Mouse (Mus musculus) regulatory T cell (primary cell): ENCODE measurements around the gene Pram1.
"Not testable (repeated sequence)": the region's sequence is repeated elsewhere in the genome, so short reads cannot be mapped to it uniquely, and the experiment has no call there.

Experiments
- in situ Hi-C: fragments of 300-600 bp; cut with MboI, MseI; formaldehyde crosslinking; loops from one replicate; pipeline ENCODE4 v1.15.1; 2025; ENCODE audit warnings: high pct_unique_total_duplicates

The Pram1 gene

DNA sequence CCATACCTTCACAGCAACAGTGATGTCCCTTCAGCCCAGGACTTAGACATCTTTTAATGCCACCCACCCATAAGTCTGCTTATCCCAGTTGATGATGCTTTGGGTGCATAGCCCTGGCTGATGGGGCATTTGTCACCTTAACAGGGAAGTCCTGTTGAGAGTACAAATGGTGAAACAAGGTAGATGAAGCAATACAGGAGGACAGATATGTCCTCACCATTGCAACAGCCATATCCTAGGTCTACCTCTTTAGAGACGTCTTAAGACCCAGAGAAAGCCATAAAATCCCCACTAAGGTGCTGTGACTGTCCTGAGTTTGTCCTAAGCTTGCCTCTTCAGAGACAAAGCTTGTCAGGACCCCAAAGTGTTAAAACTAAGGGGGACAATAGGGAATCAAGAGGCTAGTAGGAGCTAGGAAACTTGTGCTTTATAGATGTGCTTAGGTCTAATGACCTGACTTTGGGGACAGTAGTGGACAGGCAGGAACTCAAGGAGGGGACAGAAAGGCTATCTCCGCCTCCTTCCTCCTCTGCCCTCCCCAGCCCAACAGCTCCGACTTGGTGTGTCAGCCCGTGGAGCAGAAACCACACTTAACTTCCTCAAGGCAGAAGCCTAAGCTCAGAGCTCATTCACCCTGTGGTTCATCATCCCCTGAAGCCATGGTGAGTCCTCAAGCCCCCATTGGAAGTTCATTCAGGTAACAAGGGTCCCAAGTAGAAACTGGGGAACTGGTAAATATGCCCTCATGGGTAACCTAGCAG lies at the start of gene Pram1:
Gene Pram1 (plus strand): TSS at position 541 of the 761 bp plus-strand sequence.
- in situ Hi-C loops: no loop called here

DNA sequence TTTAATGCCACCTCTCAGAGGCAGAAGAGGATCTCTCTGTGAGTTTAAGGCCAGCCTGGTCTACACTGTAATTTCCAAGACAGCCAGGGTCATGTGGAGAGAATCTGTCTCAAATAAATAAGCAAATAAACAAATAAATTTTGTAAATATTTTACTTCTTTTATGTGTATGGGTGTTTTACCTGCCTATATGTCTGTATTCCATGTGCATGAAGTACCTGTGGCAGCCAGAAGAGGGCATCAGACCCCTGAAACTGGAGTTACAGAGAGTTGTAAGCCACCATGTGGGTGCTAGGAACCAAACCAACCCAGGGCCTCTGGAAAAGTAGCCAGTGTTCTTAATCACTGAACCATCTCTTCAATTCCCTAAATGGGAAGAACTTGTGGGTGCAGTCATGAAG lies 40.6 kb upstream of the Pram1 start:
- in situ Hi-C loops: no loop called here

DNA sequence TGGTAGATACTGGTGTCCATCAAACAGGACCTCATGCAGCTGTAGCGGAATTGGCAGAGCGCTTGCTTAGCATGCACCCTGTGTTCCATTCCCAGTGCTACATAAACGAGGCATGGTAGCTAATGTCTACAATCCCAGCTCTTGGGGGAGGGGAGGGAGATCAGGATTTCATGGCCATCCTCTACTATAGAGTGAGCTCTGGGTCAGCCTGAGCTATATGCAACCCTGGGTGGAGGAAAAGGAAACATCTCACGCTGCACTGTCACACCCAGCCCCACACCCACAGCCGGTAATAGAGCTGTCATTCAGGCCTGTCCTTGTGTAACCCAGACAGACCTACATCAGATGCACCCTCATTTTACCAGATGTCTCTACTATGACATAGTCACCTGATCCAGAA lies 39.4 kb upstream of the Pram1 start:
- in situ Hi-C loops: no loop called here

DNA sequence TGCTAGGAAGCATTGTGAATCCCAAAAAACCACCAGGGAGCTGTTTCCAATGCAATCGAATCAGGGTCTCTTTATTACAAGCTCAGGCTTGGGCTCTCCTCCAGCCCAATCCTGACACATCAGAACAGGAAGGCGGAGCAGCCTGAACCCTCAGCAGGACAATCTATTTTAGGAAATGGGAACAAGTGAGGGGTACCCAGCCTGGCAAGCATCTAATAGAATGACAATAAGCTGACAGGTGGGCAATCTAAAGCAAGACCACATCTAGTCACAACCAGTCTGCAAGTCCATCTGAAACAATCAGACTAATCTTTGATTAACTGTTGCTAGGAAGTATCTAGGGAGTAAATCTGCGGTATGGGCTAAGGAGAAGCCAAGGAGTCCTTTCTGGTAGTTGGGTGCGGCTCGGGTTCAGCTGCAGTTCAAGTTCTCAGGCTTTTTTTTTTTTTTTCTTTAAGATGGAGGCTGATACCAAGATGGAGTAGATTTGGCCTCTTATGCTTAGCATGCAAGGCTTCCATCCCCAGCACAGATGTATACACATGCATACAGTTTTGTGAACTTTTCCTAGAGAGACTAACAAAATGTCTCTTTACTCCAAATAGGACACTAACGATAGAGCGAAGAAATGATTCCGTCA lies 37.9 kb upstream of the Pram1 start:
- in situ Hi-C loops: no loop called here

DNA sequence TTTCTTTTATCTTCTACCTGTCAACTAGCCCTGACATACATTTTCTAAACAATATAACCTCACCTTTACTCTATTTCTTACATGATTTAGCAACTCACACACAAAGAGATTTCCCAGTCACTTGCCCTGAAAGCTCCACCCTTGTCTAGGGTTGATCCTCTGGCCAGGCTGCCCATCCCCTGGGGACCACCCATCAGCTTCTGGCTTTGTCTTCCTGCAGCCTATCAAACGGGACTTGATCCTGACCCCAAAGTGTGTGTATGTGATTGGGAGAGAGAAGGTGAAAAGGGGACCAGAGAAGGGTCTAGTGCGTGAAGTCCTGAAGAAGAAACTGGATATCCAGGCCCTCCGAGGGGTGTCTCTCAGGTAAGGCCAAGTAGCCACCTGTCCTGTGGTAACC lies 37.0 kb upstream of the Pram1 start:
- in situ Hi-C loops: no loop called here

DNA sequence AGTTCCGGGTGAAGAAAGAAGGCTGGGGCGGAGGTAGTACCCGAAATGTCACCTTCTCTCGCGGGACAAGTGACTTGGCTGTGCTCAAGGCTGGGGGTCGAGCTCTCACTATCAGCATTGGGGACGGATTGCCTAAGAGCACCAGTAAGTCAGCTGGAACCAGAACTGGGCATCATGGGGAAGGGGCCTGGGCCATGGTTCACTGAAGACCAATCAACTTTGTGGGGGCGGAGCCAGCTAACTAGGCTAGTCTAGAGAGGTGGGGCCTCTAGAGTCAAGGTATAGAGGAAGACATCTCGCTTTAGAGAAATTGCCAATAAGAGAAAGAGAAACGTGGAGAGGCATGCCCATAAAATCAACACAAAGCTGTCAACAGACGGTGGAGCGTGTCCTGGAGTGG lies 35.9 kb upstream of the Pram1 start:
- in situ Hi-C loops: no loop called here

DNA sequence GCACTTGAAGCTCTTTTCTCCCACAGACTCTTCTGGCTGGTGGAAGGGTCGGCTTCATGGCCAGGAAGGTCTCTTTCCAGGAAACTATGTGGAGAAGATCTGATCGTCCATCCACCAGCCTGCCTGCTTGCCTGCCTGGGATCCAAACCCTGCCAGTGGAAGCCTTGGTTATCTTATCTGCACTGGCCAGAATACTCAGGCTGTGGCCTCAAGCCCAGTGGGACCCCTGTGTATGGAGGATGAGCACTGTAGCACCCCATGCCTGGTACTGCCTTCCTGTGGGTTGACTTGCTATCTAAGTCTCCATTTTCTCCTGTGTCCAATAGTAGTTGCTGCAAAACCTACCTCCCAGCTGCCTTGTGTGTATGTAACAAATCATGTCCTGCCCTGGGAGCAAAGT lies 30.6 kb upstream of the Pram1 start:
- in situ Hi-C loops: no loop called here

DNA sequence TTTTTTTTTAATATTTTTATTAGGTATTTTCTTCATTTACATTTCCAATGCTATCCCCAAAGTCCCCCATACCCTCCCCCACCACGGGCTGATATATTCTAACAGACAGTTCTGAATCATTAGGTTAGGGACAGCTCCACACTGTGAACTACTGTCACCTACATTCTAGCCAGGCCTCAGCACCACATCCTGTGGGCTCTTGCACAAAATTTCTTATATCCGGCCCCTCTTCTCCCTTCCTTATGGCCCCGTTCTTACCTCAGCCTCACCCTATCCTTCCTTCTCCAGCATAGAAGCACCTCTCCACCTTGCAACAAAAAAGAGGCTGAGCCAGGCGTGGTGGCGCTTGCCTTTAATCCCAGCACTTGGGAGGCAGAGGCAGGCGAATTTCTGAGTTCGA lies 27.3 kb upstream of the Pram1 start:
- in situ Hi-C loops: no loop called here

DNA sequence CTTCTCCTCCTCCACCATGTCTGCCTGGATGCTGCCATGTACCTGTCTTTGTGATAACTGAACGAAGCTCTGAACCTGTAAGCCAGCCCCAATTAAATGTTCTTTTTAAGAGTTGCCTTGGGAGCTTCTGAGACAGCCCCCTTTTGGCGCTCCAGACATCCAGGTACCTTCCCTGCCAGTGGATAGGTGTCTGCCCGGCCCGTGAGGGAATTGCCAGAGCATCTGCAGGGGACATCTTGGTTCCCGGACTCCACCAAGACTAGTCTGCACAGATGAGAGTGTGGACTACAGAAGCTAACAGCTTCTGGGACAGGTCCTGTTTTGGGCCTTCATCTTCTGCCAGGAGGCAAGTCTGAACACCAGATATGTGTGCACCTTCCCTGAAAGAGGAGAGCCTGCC lies 24.1 kb upstream of the Pram1 start:
- in situ Hi-C loops: not testable (repeated sequence)

DNA sequence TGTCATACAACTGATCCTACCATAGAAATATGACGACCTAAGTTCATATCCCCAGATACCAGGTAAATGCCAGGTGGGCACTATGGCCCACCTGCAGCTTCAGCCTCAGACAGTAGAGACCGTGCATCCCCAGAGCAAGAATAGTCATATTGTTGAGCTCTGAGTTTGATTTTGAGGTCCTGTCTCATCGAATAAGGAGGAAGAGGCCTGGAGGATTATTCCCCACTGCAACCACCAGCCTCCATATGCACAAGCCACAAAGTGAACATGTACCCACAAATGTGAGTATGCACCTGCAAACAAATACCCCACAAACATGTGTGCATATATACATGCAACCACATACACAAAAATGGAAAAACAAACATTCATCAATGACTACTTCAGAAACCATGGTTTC lies 10.6 kb upstream of the Pram1 start:
- in situ Hi-C loops: loop anchor here (5.0 kb wide), 1 partner anchor 55 kb away; no protein-coding TSS in a partner anchor

DNA sequence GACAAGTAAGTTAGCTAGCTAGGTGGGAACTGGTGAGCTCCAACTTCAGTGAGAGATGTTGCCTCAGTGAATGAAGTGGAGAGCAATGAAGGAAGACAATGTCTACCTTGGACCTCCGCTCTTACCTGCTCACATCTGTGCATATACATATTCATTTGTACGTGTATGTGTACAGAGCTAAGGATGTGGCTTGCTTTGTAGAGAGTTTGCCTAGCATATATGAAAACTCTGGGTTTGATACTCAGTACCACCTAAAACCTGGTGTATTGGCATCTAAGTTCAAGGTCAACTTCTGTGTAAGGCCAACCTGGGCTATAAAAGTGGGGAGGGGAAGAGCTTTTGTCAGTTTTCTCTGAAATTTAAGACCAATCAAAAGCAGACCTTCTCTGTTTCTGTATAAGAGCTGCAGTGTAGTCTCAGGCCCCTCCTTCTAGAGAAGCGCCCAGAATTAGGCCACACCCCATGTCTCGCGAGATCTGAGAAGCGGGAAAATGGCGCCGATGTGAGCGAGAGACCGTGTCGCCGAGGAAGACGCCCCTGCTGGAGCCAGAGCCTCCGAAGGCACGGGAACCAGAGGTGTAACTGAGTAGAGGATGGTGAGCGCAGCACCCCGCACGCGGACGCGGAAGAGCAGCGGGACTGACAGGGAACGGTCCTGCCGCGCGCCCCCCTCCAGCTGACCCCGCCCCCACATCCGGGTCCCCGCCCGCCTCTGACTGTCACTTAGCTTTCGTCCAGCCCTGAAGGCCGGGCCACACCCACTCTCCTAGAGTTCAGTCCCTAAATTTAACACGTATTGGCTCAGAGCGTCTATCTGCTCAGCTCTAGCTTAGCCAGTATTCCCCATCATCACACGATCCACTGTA lies 9.0 kb upstream of the Pram1 start, which contains the start of gene Zfp414:
Gene Zfp414 (plus strand): TSS at position 470 of the 866 bp plus-strand sequence.
- in situ Hi-C loops: loop anchor here (5.0 kb wide), 1 partner anchor 53 kb away; no protein-coding TSS in a partner anchor

DNA sequence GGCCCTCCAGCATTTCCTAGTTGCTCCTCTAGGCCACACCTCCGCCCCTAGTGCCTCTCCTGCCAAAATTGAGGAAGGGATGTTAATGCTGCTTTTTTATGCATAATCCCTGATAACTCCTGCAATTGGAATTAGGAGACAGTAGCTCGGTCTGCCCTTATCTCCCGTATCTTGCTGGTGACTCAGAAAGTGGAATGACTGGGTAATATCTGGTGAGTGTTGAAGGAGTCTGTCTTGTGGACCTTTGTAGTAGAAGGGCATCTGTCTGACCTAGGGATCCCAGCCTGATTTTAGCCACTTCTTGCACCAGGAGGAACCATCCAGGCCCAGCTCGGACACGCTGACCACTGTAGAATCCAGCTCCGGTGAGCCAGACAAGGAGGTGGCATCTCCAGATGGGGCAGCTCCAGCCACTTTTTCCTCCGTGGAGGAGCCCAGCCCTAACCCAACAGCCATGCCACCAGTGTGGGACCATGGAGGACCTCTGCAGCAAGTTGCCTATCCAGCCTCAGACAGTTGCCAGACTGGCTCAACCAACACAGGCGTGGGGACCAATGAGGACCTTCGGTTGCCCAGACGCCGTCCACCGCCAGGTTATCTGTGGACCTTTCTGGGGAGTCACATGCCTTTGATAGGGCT lies 8.2 kb upstream of the Pram1 start:
- in situ Hi-C loops: loop anchor here (5.0 kb wide), 1 partner anchor 53 kb away; no protein-coding TSS in a partner anchor

DNA sequence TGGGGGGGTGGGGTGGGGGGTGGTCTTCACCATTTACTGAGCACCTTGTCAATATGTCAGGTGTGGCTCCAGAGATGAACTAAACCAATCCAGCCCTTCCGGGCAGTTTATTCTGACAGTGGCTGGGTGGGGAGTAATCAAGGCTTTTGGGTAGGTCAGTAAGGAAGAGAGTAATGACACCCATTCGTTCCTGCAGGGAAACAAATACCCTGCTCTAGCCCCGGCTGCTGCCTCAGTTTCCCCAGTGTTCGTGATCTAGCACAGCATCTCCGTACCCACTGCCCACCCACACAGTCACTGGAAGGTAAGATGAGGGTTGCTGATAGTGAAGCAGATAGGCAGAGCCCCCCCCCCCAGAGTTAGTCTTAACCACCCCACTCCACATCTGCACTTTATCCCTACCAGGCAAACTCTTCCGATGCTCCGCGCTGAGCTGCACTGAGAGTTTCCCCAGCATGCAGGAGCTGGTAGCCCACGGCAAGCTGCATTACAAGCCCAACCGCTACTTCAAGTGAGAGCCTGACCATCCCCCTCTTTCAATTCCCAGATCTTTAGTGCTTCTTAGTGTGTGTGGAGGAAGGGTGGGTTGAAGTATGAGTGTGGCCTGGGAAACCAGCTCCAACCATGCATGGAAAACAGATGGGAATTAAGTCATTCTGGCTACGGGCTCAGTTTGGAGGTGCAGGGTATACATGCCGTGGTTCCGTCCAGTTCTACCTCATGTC lies 7.5 kb upstream of the Pram1 start:
- in situ Hi-C loops: no loop called here

DNA sequence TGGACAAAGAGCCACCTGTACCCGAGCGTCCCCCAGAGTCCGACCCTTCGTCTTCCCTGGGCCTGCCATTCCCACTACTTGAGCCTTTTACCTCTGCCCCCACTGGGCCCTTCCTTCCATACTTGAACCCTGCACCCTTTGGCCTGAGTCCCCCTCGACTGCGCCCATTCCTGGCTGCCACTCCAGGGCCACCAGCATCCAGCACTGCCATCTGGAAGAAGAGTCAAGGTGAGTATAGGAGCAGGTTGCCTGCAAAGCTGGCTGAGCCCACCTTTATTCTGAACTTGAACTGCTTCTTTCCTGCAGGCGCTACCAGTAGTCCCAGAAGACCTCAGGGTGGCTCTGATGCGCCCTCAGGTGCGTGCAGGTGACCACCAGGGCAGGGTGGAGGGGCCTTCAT lies 6.6 kb upstream of the Pram1 start:
- in situ Hi-C loops: no loop called here

DNA sequence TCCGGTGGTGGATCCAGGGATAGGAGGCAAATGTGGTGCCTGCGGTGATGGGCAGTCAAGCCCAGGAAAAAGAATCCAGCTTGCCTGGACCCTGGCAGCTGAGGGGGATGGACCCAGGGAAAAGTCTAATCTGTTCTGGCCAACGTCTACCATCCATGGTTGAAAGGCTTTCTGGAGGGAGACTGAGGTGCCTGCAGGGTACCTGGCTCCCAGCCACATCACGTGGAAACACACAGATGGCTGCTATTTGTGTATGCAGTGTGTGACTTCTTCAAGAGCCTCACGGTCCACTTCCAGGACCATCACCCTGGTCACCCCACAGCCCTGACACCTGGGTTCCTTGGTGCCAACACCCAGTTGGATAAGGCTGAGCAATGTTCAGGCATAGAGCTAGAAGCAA lies 6.1 kb upstream of the Pram1 start:
- in situ Hi-C loops: no loop called here

DNA sequence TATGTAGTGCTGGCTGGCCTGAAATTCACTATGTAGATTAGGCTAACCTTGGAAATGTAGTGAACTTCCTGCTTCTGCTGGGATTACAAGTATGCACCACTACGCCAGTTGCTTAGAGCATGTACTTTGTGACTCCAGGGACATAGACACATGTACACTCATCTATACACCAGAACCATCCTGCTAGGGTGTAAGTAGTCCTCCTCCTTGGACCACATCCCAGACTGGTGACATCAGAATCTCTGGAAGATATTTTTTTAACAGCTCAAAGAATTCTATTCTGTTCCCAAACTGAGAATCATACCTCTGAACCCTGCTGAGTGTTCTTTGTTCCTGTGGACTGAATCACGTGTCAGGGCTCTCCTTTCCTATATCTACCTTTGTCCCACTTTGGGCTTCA lies 818 bp upstream of the Pram1 start:
- in situ Hi-C loops: no loop called here

DNA sequence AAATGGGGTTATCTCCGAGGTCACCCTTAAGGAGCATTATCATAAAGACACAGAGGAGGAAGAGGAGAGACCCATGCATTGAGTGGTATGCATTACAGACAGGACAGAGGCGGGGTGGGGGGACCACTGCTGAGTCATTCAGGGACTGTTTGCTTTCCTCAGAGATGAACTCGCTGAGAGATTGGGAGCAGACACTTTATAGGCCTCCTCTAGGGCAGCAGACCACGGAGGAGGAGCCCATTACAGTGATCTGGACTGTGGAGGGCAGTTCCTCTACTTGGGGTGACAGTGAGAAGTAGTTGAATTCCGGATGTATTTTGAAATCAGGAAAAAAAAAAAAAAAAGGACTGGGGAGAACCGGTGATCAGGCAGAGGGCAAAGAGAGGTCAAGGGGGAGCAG lies 1.9 kb downstream of the Pram1 start:
- in situ Hi-C loops: no loop called here

DNA sequence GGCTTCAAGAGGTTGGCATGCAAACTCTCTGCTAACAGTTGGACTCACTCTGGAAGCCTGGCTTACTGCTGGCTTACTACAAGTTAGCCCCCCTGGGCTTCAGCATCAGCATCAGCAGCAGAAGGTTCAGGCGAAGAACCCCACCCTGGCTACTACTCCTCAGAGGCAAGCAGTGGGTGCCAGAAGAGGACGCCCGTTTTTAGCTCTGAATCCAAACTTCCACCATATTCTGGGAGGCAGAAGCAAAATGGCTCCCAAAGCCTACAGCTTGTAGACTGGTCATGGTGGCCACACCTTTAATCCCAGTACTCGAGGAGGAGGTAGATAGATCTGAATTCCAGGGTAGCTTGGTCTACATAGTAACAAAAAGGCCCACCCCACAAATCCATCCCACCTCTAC lies 6.2 kb downstream of the Pram1 start:
- in situ Hi-C loops: no loop called here

DNA sequence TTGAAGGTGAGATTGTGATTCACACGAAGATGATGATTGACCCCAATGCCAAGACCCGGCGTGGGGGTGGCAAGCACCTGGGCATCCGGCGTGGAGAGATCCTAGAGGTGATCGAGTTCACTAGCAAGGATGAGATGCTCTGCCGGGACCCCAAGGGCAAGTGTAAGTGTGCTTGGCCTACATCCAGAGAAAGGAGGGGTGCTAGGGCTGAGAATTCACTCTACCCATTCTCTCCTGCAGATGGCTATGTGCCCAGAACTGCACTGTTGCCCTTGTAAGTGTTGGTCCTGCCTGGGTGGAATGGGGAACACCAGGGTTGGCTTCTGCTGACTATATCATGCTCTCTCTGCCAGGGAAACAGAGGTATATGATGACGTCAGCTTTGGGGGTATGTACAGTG lies 7.2 kb downstream of the Pram1 start:
- in situ Hi-C loops: no loop called here

DNA sequence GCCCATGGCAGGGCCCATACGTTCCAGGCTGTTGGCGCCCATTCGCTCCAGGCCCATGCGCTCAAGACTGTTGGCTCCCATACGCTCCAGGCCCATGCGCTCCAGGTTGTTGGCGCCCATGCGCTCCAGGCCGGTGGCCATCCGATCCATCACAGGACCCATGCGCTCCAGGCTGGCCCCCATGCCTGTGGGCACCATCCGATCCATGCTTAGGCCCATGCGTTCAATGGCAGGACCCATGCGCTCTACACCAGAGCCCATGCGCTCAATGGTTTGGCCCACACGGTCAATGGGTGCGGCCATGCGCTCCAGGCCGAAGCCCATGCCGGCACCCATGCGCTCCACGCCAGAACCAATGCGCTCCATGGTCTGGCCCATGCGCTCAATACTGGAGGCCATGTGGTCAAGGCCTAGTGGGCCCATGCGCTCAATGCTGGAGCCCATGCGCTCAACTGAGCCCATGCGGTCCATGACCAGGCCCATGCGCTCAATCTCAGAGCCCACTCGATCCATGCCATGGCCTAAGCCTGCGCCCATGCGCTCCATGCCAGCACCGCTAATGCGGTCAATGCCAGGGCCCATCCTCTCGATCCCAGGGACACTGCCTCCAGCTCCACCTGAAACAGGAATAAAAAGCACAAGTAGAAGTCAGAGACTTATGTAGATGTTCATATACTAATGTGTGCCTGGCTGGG lies 12.1 kb downstream of the Pram1 start:
- in situ Hi-C loops: no loop called here
